Mouse (Mus musculus) megakaryocyte, embryonic 14.5 days (primary cell): ENCODE results near the gene Tbxa2r.

Experiments used
- FLI1 ChIP-seq: IDR thresholded peaks from 2 replicates; pipeline ENCODE4 v1.6.1; 2012; ENCODE audit warnings: low read length, inconsistent platforms, mixed read lengths
- GATA1 ChIP-seq: IDR thresholded peaks from 3 replicates; pipeline ENCODE4 v1.6.1; 2012; ENCODE audit warnings: mixed read lengths, low read length, inconsistent platforms, borderline replicate concordance

DNA sequence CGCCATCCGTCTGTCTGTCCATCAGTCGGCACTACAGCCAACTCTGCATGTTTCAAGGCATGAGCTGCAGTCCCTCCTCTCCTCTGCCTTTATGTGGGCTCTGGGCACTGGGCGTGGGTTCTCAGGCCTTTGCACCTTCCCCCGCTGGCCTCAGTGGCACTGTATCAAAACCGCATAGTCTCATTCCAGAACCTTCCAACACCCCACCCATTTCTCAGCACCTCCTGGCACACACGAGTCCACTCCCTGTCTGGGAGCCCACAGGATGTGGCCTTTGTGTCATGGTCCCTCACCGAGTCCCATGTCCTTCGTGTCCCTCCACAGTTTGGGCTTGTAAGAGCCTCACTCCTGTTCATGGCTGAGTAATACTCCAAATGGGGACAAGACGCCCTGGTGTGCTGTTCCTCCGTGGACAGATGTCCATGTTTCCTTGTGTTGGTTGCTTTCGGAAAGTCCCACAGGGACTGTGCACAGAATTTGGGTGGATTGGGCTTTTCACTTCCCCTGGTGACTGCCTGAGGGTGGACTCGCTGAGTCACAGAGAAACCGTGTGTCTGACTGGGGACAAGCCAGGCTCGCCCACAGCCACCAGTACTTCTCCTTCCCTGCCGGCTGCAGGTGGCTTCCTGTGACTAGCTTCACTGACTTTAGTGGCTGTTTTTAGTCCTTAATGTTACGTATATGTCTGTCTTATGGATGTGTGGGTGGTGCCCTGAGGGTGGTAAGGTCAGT, 30.0 kb upstream of the Tbxa2r start:
- TF ChIP-seq GATA1 (no peak), FLI1 (no peak)
